Mouse (Mus musculus) midbrain, embryonic 11.5 days (tissue): Measurements from ENCODE around the gene Ccr7. TPM values are rescaled to one million over a fixed set of nuclear protein-coding genes. Genes with fewer than 3 reads are reported as not detected.
A peak's percentile ranks its signal among the peaks of the same experiment; 100 is the strongest.

Source experiments
- ATAC-seq: fragments of 200-750 bp; cut with Nextera tagmentation; 2 replicates; pipeline ENCODE4 v1.8.0; 2017; ENCODE audit warnings: moderate TSS enrichment, moderate library complexity; ENCODE audit not compliant: low FRiP score
- DNase-seq: peaks from one replicate; pipeline ENCODE4 v3.0.0; 2015; ENCODE audit warnings: low spot score; ENCODE audit errors: missing footprints
- H3K27ac ChIP-seq: fragments of 300-500 bp; sonication (generic); 2 replicates; pipeline ENCODE4 v1.5.1; 2014; ENCODE audit warnings: low read depth, low read length
- H3K27me3 ChIP-seq: fragments of 300-500 bp; sonication (generic); 2 replicates; pipeline ENCODE4 v1.6.1; 2014; ENCODE audit warnings: mild to moderate bottlenecking, low read length, moderate library complexity, mixed read lengths; ENCODE audit not compliant: control insufficient read depth, insufficient read depth
- H3K36me3 ChIP-seq: fragments of 300-500 bp; sonication (generic); 2 replicates; pipeline ENCODE4 v1.6.1; 2014; ENCODE audit warnings: mild to moderate bottlenecking, low read length, moderate library complexity, mixed read lengths; ENCODE audit not compliant: control insufficient read depth, insufficient read depth
- H3K4me1 ChIP-seq: fragments of 300-500 bp; sonication (generic); 2 replicates; pipeline ENCODE4 v1.6.1; 2014; ENCODE audit warnings: low read length; ENCODE audit not compliant: control insufficient read depth, insufficient read depth
- H3K4me2 ChIP-seq: fragments of 300-500 bp; sonication (generic); 2 replicates; pipeline ENCODE4 v1.6.1; 2014; ENCODE audit warnings: mild to moderate bottlenecking, moderate library complexity
- H3K4me3 ChIP-seq: fragments of 300-500 bp; sonication (generic); 2 replicates; pipeline ENCODE4 v1.5.1; 2014; ENCODE audit warnings: low read depth, low read length
- H3K9ac ChIP-seq: fragments of 300-500 bp; sonication (generic); 2 replicates; pipeline ENCODE4 v1.6.1; 2014; ENCODE audit warnings: low read length
- H3K9me3 ChIP-seq: fragments of 300-500 bp; sonication (generic); 2 replicates; pipeline ENCODE4 v1.6.1; 2016; ENCODE audit warnings: low read length; ENCODE audit not compliant: control insufficient read depth
- WGBS: fragments of 180-500 bp; shearing (Covaris S2); extraction: QIAGEN DNeasy Blood & Tissue Kit; methylation state at CpG from one replicate; pipeline ENCODE4 v1.1.7; 2014; 5-methylcytosine and 5-hydroxymethylcytosine counted together
- polyA plus RNA-seq: library from polyadenylated mRNA; unstranded; fragments of >200 nt; fragmentation: Nextera tagmentation; extraction: Ambion mirVana; gene quantifications from 2 replicates; pipeline ENCODE4 v1.2.1, GENCODE M21; 2014

Ccr7 gene
- polyA plus RNA-seq, 1 experiment from 2014 or later, result not detected

- H3K27ac ChIP-seq, result no peak overlapping the region
- peaks cover 2% of the 10 kb centered on the region; the same call in 1 of the 2 replicates for H3K9me3 ChIP-seq
- peak; percentile 57 for ATAC-seq
- H3K4me1 ChIP-seq, result peaks cover 8% of the 10 kb centered on the region
- H3K4me2 ChIP-seq, result no peak overlapping the region
- H3K4me3 ChIP-seq, result no peak overlapping the region
- no peaks in the 10 kb centered on the region for H3K36me3 ChIP-seq
- H3K27me3 ChIP-seq, result no peaks in the 10 kb centered on the region
- DNase-seq, result peak; percentile 91
- WGBS, result 2% methylated on average over 3 of the region's 3 CpGs
- H3K9ac ChIP-seq, result no peak overlapping the region
These were observed 41.8 kb downstream of the Ccr7 start for GRCm38 (mm10) chr11:99113111-99113510.

- Histone ChIP-seq H3K36me3 (no peaks in the 10 kb centered on the region), H3K4me2 (no peak overlapping the region), H3K9ac (no peak overlapping the region), H3K27me3 (no peaks in the 10 kb centered on the region), H3K9me3 (peaks cover 2% of the 10 kb centered on the region; the same call in 1 of the 2 replicates), H3K4me1 (peaks cover 8% of the 10 kb centered on the region), H3K27ac (no peak overlapping the region), H3K4me3 (no peak overlapping the region)
- DNase-seq, result no peak
- WGBS, result 18% methylated on average over 5 of the region's 5 CpGs
- peak; percentile 44; the same call in 1 of the 2 replicates for ATAC-seq
These were observed 42.2 kb downstream of the Ccr7 start for GRCm38 (mm10) chr11:99112700-99113099.

DNA sequence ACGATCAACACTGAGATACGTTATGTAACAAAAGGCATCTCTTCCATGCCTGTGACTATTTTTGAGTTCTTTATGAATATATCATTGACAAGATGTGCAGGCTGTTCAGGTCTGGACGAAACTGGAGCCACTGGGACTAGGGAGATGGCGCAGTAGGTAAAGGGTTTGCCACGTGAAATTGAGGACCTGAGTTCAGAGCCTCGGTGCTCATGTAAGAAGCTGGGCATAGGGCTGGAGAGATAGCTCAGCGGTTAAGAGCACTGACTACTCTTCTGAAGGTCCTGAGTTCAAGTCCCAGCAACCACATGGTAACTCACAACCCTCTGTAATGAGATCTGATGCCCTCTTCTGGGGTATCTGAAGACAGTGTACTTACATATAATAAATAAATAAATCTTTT is 43.2 kb downstream of the Ccr7 start:
- Histone ChIP-seq H3K4me1 (peaks cover 8% of the 10 kb centered on the region), H3K27me3 (no peaks in the 10 kb centered on the region), H3K36me3 (no peaks in the 10 kb centered on the region), H3K9ac (no peak overlapping the region), H3K4me2 (no peak overlapping the region), H3K4me3 (no peak overlapping the region), H3K27ac (no peak overlapping the region), H3K9me3 (peaks cover 2% of the 10 kb centered on the region; the same call in 1 of the 2 replicates)
- 91% methylated on average over 7 of the region's 7 CpGs for WGBS
- DNase-seq (no peak), ATAC-seq (no peak)

DNA sequence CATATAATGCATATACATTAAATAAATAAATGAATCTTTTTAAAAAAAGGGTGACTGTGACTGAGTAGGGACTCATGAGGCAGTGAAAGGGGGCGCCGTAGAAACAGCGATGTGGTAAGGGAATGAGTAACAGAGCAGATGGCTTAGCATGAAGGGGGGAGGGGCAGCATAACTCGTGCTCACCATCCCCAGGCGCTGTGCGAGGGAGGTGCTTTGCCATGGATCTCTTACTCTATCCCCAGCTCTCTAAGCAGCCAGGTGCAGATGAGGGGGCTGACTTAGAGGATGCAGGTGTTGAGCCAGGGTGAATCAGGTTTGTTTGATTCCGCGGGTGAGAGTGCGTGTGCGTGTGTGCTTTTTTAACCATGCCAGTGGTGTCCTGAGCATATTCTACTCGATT is 43.7 kb downstream of the Ccr7 start:
- ATAC-seq, result no peak
- no peak for DNase-seq
- Histone ChIP-seq H3K4me2 (no peak overlapping the region), H3K36me3 (no peaks in the 10 kb centered on the region), H3K4me1 (peaks cover 8% of the 10 kb centered on the region), H3K27ac (no peak overlapping the region), H3K27me3 (no peaks in the 10 kb centered on the region), H3K9me3 (peaks cover 2% of the 10 kb centered on the region; the same call in 1 of the 2 replicates), H3K9ac (no peak overlapping the region), H3K4me3 (no peak overlapping the region)
- 72% methylated on average over 11 of the region's 11 CpGs for WGBS

DNA sequence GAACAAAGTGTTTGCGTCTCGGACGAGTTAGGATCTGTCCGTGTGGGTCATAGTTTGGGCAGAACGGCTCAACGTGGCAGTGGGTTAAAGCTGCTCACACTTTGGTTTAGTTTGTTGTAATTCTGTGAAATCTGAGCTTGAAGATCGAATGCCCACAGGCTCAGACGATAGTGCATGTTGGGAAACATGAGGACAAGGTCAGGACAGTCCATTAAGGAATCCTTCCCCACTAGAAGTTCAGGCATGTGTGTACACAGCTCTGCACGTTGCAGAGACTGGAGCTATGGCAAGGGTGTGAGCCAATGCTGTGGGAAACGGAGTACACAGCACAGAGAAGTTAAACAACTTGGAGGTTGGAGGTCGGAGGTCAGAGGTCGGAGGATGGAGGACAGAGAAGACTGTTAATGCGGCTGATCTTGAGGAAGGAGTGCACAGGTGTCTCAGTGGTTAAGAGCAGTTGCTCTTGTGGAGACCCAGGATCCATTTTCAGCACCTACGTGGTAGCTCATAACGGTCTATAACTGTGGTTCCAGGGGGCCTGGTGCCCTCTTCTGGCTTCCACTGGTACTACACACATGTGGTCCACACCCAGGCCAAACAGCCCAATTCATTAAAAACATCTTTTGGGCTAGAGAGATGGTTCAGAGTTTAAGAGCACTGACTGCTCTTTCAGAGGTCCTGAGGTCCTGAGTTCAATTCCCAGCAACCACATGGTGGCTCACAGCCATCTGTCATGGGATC is 44.3 kb downstream of the Ccr7 start:
- 87% methylated on average over 15 of the region's 15 CpGs for WGBS
- no peak overlapping the region for H3K4me3 ChIP-seq
- DNase-seq, result no peak

GRCm38 (mm10) chr11:99108296-99108695 is 46.6 kb downstream of the Ccr7 start:
- no peaks in the 10 kb centered on the region for H3K27me3 ChIP-seq
- WGBS, result 74% methylated on average over 3 of the region's 3 CpGs
- ATAC-seq (no peak), DNase-seq (no peak)
- no peaks in the 10 kb centered on the region for H3K36me3 ChIP-seq
- H3K9me3 ChIP-seq, result peaks cover 2% of the 10 kb centered on the region; the same call in 1 of the 2 replicates
- H3K4me1 ChIP-seq, result peaks cover 7% of the 10 kb centered on the region
- no peak overlapping the region for H3K27ac ChIP-seq
- H3K4me3 ChIP-seq, result no peak overlapping the region
- no peak overlapping the region for H3K9ac ChIP-seq
- no peak overlapping the region for H3K4me2 ChIP-seq

More for the DNA sequence above, 44.3 kb downstream of the Ccr7 start:
- ATAC-seq, result no peak
- Histone ChIP-seq H3K27me3 (no peaks in the 10 kb centered on the region), H3K27ac (no peak overlapping the region), H3K4me1 (peaks cover 8% of the 10 kb centered on the region), H3K4me2 (no peak overlapping the region), H3K9ac (no peak overlapping the region), H3K9me3 (peaks cover 2% of the 10 kb centered on the region; the same call in 1 of the 2 replicates), H3K36me3 (no peaks in the 10 kb centered on the region)

DNA sequence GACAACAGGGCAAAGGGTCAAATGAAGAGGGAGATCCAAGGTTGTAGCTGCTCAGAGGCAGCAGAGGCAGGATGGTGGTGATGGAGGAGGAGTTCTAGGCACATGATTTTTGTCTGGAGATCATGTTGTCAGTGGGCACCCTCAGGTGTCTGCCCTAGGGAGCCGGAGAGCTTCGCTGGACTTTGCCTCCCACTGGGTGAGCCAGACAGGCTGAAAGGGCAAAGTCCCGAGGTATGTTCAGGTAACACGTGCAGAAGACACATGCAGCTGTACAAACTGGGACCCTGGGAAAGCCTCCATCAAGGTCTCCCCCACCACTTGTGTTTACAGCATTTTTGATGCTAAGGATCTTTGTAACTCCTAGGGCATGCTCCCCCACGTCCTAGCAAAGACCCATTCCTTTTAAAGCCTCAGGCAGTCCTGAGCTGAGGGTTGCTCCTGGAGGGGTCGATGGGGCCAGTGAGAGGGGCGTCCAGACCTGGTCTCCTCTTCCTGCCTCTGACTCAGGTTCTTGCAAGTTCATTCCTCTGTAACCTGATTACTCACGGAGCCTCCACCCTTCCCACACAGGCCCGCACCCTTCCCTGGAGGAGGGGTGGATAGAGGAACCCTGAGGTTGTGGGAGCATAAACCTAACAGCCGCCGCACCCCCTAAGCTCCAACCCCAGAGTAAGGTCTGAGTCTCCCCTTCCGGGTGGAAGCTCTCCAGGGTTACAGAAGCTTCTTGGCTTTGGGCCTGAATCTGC is 48.7 kb downstream of the Ccr7 start:
- no peaks in the 10 kb centered on the region for H3K36me3 ChIP-seq
- no peak overlapping the region for H3K4me3 ChIP-seq
- no peaks in the 10 kb centered on the region for H3K27me3 ChIP-seq
- ATAC-seq (no peak), DNase-seq (no peak)
- peaks cover 2% of the 10 kb centered on the region; the same call in 1 of the 2 replicates for H3K9me3 ChIP-seq
- no peak overlapping the region for H3K27ac ChIP-seq
- no peaks in the 10 kb centered on the region for H3K4me1 ChIP-seq
- no peak overlapping the region for H3K4me2 ChIP-seq
- 74% methylated on average over 12 of the region's 12 CpGs for WGBS
- no peak overlapping the region for H3K9ac ChIP-seq

DNA sequence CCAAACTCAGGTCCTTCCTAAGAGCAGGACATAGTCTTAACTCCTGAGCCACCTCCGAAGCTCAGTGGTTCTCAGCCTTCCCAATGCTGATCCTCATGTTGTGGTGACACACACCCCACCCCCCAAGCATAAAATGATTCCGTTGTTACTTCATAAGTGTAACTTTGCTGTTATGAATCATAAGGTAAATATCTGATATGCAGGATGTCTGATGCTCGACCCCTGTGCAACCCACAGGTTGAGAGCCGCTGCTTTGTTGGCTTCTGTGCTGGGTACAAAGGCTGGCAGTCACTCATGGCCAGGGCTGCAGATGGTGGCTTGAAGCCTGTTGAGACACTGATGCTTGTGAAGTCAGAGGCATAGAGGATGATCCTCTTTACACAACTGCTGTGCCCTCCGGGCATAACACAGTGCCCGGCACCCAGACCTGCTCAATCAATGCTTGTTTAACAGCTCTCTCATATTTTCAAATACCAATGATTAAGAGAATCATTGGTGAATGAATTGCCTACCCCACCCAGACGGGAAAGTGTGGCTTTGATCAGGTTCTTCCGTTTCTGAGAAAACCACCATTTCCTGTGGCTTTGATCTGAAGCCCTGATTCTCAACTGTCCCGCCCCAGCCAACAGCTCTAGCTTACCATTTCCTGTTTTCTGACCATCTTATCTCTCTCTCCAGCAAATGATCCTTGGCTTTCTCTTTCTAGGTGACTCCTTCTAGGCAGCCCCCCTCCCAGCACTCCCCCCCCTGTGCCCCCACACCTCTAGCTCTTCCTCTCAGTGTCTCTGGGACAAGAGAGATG is 50.1 kb downstream of the Ccr7 start:
- H3K9me3 ChIP-seq, result no peaks in the 10 kb centered on the region
- H3K4me1 ChIP-seq, result no peaks in the 10 kb centered on the region
- no peak overlapping the region for H3K9ac ChIP-seq
- WGBS, result 88% methylated on average over 9 of the region's 9 CpGs
- H3K27me3 ChIP-seq, result no peaks in the 10 kb centered on the region
- no peaks in the 10 kb centered on the region for H3K36me3 ChIP-seq
- H3K27ac ChIP-seq, result no peak overlapping the region
- H3K4me2 ChIP-seq, result no peak overlapping the region
- no peak overlapping the region for H3K4me3 ChIP-seq
- no peak for ATAC-seq
- no peak for DNase-seq
